Mouse (Mus musculus): ENCODE results near the gene Camp. TPM values are rescaled to one million over a fixed set of nuclear protein-coding genes. Genes with fewer than 3 reads are reported as not detected.

The Camp gene
- polyA plus RNA-seq (2015; fragmentation: Nextera tagmentation; extraction: Ambion mirVana), result 1.6 and 1.9 TPM in 2 replicates

- H3K4me3 ChIP-seq (replicated peaks; ENCODE audit: low read depth, low read length), result no peak within 1 kb of the TSS
- H3K27me3 ChIP-seq (ENCODE audit: insufficient read depth, low read length), result no peaks in the 10 kb centered on the region
- ATAC-seq (replicated peaks; ENCODE audit: low FRiP score, low read depth) (no peak), DNase-seq (ENCODE audit: low spot score) (peak; percentile 14)
- no peak within 1 kb of the TSS for H3K27ac ChIP-seq
- peaks cover 4% of the 10 kb centered on the region; the same call in 1 of the 2 replicates for H3K36me3 ChIP-seq (ENCODE audit: insufficient read depth, low read length)
- TF ChIP-seq CTCF (IDR thresholded peaks at IDR 0.05; ENCODE audit: low read depth), result no peak
- no peak within 1 kb of the TSS for H3K4me2 ChIP-seq (ENCODE audit: low read length)
- H3K9me3 ChIP-seq (replicated peaks; ENCODE audit: low read length), result no peaks in the 10 kb centered on the region
- 56% methylated on average over 6 of the region's 6 CpGs for WGBS
- H3K9ac ChIP-seq (ENCODE audit: low read depth, low read length), result no peak within 1 kb of the TSS
- H3K4me1 ChIP-seq (replicated peaks; ENCODE audit: insufficient read depth, low read length), result no peaks in the 10 kb centered on the region
Measured at GRCm38 (mm10) chr9:109849312-109849758, at the start of gene Camp. Gene Camp, minus strand, starts transcription at chr9:109849617.

GRCm38 (mm10) chr9:109898027-109898426 lies 48.6 kb upstream of the Camp start:
- H3K4me2 ChIP-seq (ENCODE audit: low read length), result no peak overlapping the region
- ATAC-seq (replicated peaks; ENCODE audit: low FRiP score, low read depth), result no peak
- no peaks in the 10 kb centered on the region for H3K27me3 ChIP-seq (ENCODE audit: insufficient read depth, low read length)
- H3K36me3 ChIP-seq (ENCODE audit: insufficient read depth, low read length), result peaks cover under 1% of the 10 kb centered on the region; the same call in 1 of the 2 replicates
- DNase-seq (ENCODE audit: low spot score), result peak; percentile 35
- H3K4me3 ChIP-seq (replicated peaks; ENCODE audit: low read depth, low read length), result no peak overlapping the region
- H3K27ac ChIP-seq, result no peak overlapping the region; the same call in 1 of the 2 replicates
- H3K9me3 ChIP-seq (replicated peaks; ENCODE audit: low read length), result no peaks in the 10 kb centered on the region
- no peak for TF ChIP-seq CTCF (IDR thresholded peaks at IDR 0.05; ENCODE audit: low read depth)
- 19% methylated on average over 2 of the region's 2 CpGs for WGBS
- peaks cover 3% of the 10 kb centered on the region; the same call in 1 of the 2 replicates for H3K4me1 ChIP-seq (replicated peaks; ENCODE audit: insufficient read depth, low read length)
- no peak overlapping the region for H3K9ac ChIP-seq (ENCODE audit: low read depth, low read length)

GRCm38 (mm10) chr9:109896253-109897150 lies 47.1 kb upstream of the Camp start:
- Histone ChIP-seq H3K4me2 (ENCODE audit: low read length) (no peak overlapping the region), H3K36me3 (ENCODE audit: insufficient read depth, low read length) (peaks cover 12% of the 10 kb centered on the region), H3K4me1 (replicated peaks; ENCODE audit: insufficient read depth, low read length) (peaks cover 3% of the 10 kb centered on the region; the same call in 1 of the 2 replicates), H3K27me3 (ENCODE audit: insufficient read depth, low read length) (no peaks in the 10 kb centered on the region), H3K9ac (ENCODE audit: low read depth, low read length) (no peak overlapping the region), H3K9me3 (replicated peaks; ENCODE audit: low read length) (no peaks in the 10 kb centered on the region), H3K4me3 (replicated peaks; ENCODE audit: low read depth, low read length) (no peak overlapping the region), H3K27ac (peak overlapping the region; percentile 71; the same call in 1 of the 2 replicates)
- WGBS, result 76% methylated on average over 8 of the region's 8 CpGs
- no peak for TF ChIP-seq CTCF (IDR thresholded peaks at IDR 0.05; ENCODE audit: low read depth)
- DNase-seq (ENCODE audit: low spot score) (no peak), ATAC-seq (replicated peaks; ENCODE audit: low FRiP score, low read depth) (no peak)

GRCm38 (mm10) chr9:109895593-109895992 lies 46.2 kb upstream of the Camp start:
- H3K4me3 ChIP-seq (replicated peaks; ENCODE audit: low read depth, low read length), result no peak overlapping the region
- H3K27me3 ChIP-seq (ENCODE audit: insufficient read depth, low read length), result no peaks in the 10 kb centered on the region
- peak overlapping the region; percentile 71; the same call in 1 of the 2 replicates for H3K27ac ChIP-seq
- H3K36me3 ChIP-seq (ENCODE audit: insufficient read depth, low read length), result peaks cover 21% of the 10 kb centered on the region
- peaks cover 3% of the 10 kb centered on the region; the same call in 1 of the 2 replicates for H3K4me1 ChIP-seq (replicated peaks; ENCODE audit: insufficient read depth, low read length)
- DNase-seq (ENCODE audit: low spot score) (peak; percentile 74), ATAC-seq (replicated peaks; ENCODE audit: low FRiP score, low read depth) (peak; percentile 43; the same call in 1 of the 2 replicates)
- WGBS, result 38% methylated on average over 6 of the region's 6 CpGs
- H3K9ac ChIP-seq (ENCODE audit: low read depth, low read length), result no peak overlapping the region
- no peak for TF ChIP-seq CTCF (IDR thresholded peaks at IDR 0.05; ENCODE audit: low read depth)
- no peak overlapping the region for H3K4me2 ChIP-seq (ENCODE audit: low read length)
- H3K9me3 ChIP-seq (replicated peaks; ENCODE audit: low read length), result no peaks in the 10 kb centered on the region

- H3K27ac ChIP-seq, result peak overlapping the region; percentile 72
- no peaks in the 10 kb centered on the region for H3K9me3 ChIP-seq (replicated peaks; ENCODE audit: low read length)
- ATAC-seq (replicated peaks; ENCODE audit: low FRiP score, low read depth) (peak; percentile 83), DNase-seq (ENCODE audit: low spot score) (peak; percentile 98)
- 15% methylated on average over 6 of the region's 6 CpGs for WGBS
- H3K4me1 ChIP-seq (replicated peaks; ENCODE audit: insufficient read depth, low read length), result peaks cover 3% of the 10 kb centered on the region; the same call in 1 of the 2 replicates
- H3K36me3 ChIP-seq (ENCODE audit: insufficient read depth, low read length), result peaks cover 31% of the 10 kb centered on the region
- H3K27me3 ChIP-seq (ENCODE audit: insufficient read depth, low read length), result no peaks in the 10 kb centered on the region
- H3K4me3 ChIP-seq (replicated peaks; ENCODE audit: low read depth, low read length), result no peak overlapping the region
- H3K9ac ChIP-seq (ENCODE audit: low read depth, low read length), result no peak overlapping the region
- peak; percentile 90 for TF ChIP-seq CTCF (IDR thresholded peaks at IDR 0.05; ENCODE audit: low read depth)
- H3K4me2 ChIP-seq (ENCODE audit: low read length), result no peak overlapping the region
Measured at GRCm38 (mm10) chr9:109894413-109895090, 45.1 kb upstream of the Camp start.
